Mouse (Mus musculus): ENCODE data around the gene Supt3. TPM values are rescaled to one million over a fixed set of nuclear protein-coding genes. Genes with fewer than 3 reads are reported as not detected.

The Supt3 gene
- total RNA-seq, 2 experiments from 2014 or later: 13.2 TPM

DNA sequence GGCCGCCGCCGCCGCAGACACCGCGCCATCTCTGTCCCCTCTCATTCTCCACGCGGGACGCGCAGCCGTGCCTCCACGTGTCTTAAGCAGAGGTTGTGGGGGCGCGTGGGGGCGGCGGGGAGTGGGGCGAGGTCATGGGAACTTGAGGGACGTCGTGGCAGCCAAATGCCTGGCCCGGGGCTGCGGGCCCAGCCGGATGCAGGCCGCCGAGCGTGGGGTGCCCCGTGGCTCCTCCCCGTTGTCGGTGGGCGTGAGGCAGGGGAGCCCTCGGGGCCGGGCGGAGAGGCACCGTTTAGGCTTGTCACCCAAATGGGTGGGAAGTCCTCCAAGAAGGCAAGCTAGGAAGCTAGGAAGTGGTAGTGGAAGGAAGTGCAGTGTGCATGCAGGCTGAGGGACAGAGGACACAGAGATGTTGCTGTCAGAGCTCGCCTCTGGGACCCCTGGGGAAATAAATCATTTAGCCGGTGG lies 419 bp downstream of the Supt3 start:
- DNase-seq (ENCODE audit: low spot score in 2 of 2): peak; percentile 73 to 78
- intact Hi-C loops (cut with DNase I): loop anchor here (5.0 kb wide), 1 partner anchor 65 kb away; no protein-coding TSS in a partner anchor

DNA sequence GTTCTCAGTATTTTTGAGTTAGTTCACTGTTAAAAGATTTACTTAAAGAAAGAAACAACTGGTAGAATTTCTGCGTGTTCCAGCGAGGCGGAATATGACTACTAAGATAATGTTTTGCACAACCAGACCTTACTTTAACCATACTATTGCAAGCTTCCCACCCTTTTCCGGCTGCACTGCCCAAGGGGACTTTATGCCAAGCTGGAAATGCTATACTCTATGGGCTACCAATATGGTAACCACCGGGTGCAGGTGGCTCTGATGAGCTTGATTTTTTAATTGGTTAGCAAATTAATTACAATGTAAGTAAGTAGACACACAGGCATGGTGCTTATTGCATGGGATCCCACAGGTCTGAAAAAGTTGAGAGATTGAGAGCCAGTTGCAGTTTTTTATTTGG lies 1.2 kb downstream of the Supt3 start:
- intact Hi-C loops (cut with DNase I): loop anchor here (5.0 kb wide), 1 partner anchor 64 kb away; no protein-coding TSS in a partner anchor
- DNase-seq (ENCODE audit: low spot score in 2 of 2): no peak

DNA sequence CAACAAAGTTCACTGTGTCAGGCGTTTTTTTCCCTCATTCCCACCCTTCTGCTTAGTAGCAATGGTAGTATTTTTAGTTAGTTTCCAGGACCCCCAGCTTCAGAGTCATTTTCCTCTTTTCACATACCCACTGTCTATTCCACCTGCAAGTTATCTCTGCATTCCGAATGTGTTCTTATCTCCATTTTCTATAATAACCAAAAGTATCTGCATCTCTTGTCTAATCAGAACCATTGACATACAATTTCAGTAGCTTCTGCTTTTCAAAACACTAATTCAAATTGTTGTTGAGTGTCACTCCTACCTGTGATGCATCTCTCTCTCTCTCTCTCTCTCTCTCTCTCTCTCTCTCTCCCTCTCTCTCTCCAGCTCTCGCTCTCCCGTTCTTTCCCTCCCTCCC lies 3.4 kb downstream of the Supt3 start:
- intact Hi-C loops (cut with DNase I): no loop called here
- no peak for DNase-seq (ENCODE audit: low spot score in 2 of 2)

DNA sequence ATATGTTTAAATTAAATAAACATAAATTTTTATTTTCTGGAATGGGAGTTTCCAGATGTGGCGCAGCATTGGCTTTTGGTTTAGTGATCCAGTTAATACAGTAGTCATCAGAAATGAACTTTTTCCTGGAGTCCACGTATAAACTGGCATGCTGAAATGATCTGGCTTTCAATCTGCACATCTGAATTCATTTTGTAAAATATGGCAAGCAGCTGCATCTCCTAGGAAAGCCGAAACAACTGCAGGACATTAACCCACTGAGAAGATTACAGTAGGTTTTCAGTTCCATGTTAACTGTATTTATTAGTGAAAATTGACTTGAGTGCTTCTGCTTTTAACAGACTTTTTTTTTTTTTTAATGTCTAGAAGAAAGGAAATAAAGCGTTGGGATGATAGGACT lies 5.4 kb downstream of the Supt3 start:
- no peak for DNase-seq (ENCODE audit: low spot score in 2 of 2)
- intact Hi-C loops (cut with DNase I): no loop called here

DNA sequence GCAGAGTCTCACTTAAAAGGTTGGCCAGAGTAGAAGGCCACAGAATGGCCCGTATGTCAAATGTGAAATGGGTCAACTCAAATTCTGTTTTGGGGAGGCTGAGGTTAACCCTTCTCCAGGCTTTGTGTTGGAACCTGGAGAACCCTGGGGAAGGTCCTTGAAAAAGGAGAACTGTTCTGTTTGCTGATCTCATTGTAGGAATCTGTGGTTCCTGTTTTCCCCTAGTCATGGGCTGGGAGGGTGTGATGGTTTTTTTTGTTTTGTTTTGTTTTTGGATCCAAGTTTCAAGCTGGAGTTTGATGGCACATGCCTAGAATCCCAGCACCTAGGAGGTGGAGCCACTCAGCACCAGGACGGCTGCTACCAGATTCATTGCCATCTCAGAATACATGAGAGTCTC lies 6.2 kb downstream of the Supt3 start:
- intact Hi-C loops (cut with DNase I): no loop called here
- DNase-seq (ENCODE audit: low spot score in 2 of 2): no peak

DNA sequence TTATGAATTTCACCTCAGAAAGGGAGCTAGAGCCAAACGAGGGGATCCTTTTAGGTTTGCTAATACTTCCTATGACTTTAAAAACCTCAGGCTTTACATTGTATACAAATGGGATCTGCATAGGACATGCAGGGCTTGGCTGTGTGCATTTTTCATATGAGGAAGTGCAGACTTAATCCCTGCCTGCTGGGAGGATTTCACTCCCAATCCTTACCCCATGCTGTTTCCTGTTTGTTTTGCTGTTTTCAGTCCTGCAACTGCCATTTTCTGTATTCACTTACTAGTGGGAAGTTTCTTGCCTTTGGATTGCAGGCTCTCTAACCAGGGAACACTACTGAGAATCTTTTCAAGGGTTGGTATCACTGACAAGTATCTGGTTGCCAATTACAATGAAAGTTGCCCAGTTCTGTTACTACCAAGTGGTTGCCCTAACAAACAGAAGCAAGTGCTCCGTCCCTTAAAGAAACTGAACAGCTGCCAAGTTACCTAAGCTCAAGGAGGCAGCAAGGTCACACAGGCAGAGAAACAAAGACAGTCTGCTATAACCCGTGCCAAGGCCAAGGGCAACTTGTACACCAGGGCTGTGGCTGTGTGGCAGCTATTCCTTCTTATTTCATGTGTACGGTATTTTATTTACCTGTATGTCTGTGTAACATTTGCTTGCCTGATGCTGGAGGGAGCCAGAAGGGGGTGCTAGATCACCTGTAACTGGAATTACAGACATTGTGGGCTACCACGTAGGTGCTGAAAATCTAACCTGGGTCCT lies 12.2 kb downstream of the Supt3 start:
- DNase-seq (ENCODE audit: low spot score in 2 of 2): no peak
- intact Hi-C loops (cut with DNase I): no loop called here

DNA sequence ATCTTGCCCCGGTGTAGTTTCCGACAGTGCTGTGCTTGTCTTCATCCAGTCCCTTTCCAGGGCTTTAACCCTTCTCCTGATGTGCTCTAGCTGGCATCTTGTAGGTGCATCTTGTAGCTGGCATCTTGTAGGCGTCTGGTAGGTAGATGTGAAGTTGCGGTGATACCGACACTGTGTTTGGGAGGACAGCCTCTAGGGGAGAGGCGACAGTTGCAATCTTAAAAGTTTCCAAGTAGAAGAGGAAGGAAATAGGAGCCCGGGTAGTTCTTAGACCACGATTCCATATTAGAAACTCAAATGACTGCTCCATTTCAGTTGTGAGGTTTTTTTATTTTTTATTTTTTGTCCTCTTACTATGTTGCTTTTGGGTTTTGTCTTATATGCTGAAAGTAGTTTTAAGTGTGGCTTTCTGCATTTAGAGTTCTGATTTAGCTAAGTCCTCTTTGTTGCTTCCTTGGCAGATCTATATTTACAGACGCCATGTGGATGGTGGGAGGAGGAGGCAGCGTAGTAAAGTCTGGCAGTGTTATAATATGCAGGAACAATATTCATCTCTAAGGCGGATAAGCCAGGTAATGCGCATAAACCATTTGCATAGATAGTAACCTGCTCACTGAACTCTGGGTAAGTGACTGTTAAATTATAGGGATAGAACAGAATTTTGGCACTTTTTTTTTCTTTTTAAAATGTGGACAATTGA lies 15.4 kb downstream of the Supt3 start:
- peak; percentile 51 to 86 for DNase-seq (ENCODE audit: low spot score in 2 of 2)
- intact Hi-C loops (cut with DNase I): loop anchor here (5.0 kb wide), 1 partner anchor 55 kb away; no protein-coding TSS in a partner anchor

DNA sequence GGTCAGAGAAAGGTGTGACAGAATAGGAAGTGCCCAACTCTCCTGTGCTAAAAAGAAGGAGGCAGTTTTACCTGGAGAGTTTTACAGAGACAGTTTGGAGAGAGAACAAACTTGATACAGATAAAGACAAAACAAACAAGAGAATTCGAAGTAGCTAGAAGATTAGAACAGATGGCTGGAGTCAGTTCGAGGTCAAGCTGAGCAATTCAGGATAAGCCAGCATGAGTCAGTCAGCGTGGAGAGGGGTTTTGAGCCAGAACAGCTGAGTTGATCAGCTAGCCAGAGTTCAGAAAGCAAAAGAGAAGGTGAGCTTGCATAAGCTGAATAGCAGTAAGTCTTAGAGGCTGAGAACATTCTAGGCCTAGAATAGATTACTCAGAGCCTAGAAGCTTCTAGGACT lies 20.4 kb downstream of the Supt3 start:
- intact Hi-C loops (cut with DNase I): no loop called here
- DNase-seq (ENCODE audit: low spot score in 2 of 2): no peak

DNA sequence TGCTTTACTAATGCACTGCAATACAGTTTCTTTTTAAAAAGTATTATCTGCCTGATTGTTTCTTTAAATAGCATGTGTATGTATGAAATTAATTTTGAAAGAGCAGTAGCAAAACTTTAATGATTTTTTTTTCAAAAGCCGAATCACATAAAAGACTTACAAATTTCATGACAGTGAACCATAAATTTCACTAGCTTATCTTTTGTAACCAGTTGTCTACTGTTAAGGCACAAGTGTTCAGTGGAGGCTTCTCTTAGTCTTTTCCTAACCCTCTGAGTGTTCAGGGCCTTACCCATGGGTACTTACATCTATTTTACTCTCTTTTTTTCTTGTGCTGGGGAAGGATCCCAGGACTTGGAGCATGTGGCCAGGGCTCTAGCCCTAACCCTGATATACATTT lies 30.1 kb downstream of the Supt3 start:
- intact Hi-C loops (cut with DNase I): no loop called here
- no peak for DNase-seq (ENCODE audit: low spot score in 2 of 2)

DNA sequence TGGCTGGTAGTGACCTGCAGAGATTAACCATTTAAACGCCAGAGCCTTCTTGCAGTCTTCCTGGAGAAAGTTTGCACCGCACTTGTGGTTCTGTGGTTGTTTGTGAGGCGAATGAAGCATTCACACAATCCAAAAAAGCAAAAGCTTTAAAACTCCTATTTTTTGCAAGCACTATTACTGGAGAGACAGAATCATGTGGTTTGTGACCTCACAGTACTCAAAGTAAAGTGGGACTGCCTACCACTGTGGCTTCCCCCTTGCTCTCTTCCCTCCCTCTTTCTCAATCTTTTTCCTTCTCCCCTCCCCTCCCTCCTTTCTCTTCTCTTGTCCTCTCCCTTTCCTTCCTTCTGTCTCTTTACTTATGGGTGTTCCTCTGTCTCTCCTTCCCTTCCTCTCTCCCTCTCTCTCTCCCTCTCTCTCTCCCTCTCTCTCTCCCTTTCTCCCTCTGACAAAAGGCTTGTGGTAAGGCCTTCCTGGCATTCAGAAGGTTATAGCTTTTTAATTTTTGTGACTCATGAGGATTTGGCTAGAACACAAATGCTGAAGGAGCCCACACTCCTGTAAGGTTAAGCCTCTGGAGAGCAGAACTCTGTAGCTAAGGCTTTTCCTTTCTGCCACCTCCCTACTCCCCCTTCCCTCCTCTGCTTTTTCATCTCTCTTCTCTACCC lies 37.7 kb downstream of the Supt3 start, which contains the start of gene Runx2:
Gene Runx2, minus strand, starts transcription at position 290 of the 668 bp plus-strand sequence.
- intact Hi-C loops (cut with DNase I): no loop called here

DNA sequence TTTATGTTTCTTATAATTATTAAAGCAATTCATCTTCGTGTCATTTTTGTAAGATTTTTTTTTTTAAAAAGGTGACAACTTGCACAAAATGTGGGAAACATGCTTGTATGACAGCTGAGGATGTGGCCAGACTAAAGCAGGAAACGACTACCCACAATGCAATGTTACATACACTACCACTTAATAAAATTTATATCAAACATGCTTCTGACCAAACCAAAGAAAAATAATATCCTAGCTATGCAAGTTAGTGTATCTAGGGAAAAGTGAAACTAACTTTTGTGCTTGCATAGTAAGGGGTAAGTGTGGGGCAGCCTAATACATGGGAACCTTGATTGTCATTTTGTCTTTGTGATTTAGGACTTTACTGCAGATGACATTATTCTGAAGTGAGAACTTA lies 41.9 kb downstream of the Supt3 start:
- no peak for DNase-seq (ENCODE audit: low spot score in 2 of 2)
- intact Hi-C loops (cut with DNase I): no loop called here

More for the DNA sequence above, 37.7 kb downstream of the Supt3 start, which contains the start of gene Runx2:
- DNase-seq (ENCODE audit: low spot score in 2 of 2): no peak

DNA sequence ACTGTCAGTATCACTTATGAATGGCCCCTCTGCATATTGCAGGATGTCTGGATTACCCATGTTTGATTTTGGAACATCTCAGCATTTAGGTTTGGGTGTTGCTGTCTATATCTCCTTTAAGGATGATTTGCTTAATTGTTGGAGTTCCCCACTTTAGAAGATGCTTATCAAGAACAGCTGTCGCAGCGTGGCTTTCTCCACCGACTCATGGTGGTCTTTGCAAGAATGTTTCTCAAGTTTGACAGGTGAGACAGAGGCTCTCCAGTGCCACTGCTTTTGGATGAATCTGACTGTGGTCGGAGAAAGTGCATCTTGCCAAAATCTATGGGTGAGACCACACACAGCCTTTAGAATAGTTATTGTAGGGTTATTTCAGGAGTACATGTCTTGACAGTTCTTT lies 42.9 kb downstream of the Supt3 start:
- no peak for DNase-seq (ENCODE audit: low spot score in 2 of 2)
- intact Hi-C loops (cut with DNase I): no loop called here

DNA sequence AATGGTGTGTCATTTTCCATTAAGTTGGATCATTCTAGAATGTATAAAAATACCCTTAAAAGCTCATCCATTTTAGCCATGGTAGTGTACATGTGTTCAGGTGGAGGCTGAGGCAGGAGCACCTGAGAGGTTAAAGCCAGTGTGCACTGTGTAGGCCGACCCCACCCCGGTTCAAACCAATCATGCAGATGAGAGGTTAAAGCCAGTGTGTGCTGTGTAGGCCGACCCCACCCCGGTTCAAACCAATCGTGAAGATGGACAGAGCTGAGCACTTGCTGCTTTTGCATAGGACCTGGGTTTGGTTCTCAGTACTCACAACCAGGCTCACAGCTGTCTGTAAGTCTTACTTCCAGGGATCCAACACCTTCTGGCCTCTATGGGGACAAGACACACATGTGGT lies 45.0 kb downstream of the Supt3 start:
- no peak for DNase-seq (ENCODE audit: low spot score in 2 of 2)
- intact Hi-C loops (cut with DNase I): no loop called here

DNA sequence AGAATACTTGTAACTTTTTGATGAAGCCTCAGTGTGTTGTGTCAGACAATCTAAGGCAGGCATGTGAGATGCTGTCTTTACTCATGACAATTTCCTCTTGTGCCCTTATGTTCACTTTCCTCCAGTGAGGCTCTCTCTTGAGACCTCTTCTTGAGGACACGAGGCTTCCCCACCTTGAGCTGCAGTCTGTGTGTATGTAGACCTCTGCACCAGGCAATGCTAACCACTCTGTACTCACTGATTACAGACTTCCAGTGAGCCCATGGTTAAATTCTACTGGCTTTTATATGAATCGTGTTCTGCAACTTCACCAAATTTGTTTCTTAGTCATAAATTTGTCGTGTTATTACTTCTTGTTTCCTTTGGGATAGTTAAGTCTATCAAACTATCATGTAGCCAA lies 50.2 kb downstream of the Supt3 start:
- intact Hi-C loops (cut with DNase I): no loop called here
- DNase-seq (ENCODE audit: low spot score in 2 of 2): no peak

DNA sequence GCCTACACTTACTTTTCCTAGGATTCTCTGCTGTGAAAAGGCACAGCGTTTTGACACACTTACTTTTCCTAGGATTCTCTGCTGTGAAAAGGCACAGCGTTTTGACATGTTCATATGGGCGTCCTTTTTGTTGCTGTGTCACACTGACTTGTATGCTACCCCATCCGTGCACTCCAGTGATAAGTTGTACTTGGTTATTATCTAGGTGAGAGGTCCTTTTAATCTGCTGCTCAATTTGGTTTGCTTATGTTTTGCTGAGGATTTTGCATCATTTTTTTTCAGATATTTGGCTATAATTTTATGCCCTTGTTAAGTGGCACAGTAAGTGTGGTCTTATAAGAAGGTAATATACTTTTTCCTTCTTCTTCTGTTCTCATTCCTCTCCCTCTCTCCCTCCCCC lies 51.0 kb downstream of the Supt3 start:
- no peak for DNase-seq (ENCODE audit: low spot score in 2 of 2)
- intact Hi-C loops (cut with DNase I): no loop called here

DNA sequence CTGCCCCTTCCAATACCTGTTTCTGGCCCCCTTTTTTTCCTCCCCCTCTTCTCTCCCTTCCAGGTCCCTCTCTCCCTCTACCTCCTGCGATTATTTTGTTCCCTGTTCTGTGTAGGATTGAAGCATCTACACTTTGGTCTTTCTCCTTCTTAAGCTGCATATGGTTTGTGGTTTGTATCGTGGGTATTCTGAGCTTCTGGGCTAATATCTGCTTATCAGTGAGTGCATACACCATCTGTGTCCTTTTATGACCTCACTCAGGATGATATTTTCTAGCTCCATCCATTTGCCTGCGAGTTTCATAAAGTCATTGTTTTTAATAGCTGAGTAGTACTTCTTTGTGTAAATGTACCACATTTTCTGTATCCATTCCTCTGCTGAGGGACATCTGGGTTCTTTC lies 52.6 kb downstream of the Supt3 start:
- intact Hi-C loops (cut with DNase I): no loop called here
- DNase-seq (ENCODE audit: low spot score in 2 of 2): no peak

DNA sequence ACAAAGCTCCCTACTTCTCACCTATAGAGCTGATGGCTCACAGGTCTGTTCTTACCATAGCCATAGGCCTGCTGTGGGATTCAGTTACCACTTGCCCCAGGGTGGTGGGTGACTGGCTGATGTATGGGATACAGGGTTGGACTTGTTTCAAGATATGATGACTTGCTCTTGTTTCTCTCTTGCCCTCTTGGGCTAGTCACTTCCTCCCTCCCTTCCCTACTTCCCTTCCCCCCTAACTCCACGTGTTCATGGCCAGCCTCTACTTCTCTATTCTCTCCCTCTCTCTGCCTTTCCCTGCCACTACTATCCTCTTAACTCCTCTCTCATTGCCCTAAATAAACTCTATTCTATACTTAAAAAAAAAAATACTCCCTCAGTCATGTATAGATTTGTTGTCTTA lies 54.2 kb downstream of the Supt3 start:
- intact Hi-C loops (cut with DNase I): no loop called here
- DNase-seq (ENCODE audit: low spot score in 2 of 2): no peak

DNA sequence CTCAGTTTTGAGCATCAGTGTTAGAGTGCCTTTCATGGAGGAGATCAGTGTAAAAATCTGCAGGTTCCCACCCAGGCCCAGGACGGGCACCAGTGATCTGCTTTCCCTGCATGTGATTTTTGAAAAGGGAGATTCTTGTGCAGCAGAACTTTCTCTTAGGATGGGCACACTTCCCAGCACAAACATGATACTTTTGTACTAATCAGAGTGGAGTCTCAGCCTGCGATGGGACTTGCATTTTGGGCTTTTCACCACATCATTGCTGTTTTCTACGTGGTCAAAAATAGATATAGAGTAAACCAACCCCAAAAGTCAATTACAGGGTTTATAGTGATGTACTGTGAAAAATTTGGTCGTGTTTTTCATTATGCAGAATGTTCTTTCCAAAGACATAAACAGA lies 65.2 kb downstream of the Supt3 start:
- peak; percentile 6 to 36 for DNase-seq (ENCODE audit: low spot score in 2 of 2)
- intact Hi-C loops (cut with DNase I): loop anchor here (5.0 kb wide), 1 partner anchor 65 kb away; the partner anchor contains the start of gene Supt3

DNA sequence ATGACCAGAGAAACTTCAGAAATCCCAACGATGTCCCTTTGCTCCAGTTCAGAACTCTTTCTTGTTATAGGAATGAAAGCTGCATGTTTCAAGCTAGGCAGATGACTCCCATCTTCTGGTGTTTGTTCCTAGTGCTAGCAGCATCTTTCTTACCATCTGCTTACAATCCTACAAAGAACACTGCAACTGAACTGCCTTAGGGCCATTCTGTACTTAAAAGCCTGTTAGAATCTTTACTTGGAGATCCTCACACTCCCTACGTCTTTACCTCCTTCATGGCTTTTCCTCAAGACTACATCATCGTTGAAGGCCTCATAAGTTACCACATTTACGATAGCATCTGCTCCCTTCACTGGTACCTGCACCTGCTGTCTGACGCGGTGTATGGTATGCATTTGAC lies 86.2 kb downstream of the Supt3 start:
- DNase-seq (ENCODE audit: low spot score in 2 of 2): peak in 1 of 2 experiments; percentile 6
- intact Hi-C loops (cut with DNase I): no loop called here

DNA sequence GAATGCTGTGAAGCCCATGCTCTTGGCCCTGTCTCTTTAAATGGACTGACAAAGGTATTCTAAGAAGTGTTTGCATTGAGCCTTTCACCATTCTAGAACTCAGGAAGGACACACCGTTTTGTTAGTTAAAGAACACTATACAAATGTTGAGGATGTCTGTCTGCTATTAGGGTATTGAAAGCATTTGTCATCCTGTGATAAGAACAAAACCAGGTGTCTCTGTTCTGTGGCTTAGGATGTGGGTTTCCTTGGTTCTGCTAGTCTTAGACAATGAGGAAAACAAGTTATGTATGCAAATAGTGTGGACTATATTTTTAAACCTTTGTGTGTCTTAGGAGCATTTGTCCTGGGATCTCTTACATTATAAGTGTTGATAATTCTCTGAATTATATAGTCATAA lies 116.6 kb downstream of the Supt3 start:
- DNase-seq (ENCODE audit: low spot score in 2 of 2): no peak
- intact Hi-C loops (cut with DNase I): no loop called here
